Mouse (Mus musculus) ES-E14 (cell line): ENCODE results near the gene Pcbp3. TPM values are rescaled to one million over a fixed set of nuclear protein-coding genes. Genes with fewer than 3 reads are reported as not detected.
A peak's percentile ranks its signal among the peaks of the same experiment; 100 is the strongest.

ENCODE experiments used
- DNase-seq: peaks from one replicate; pipeline ENCODE4 v3.0.0-alpha.2; 2013; ENCODE audit warnings: low read depth, low spot score
- H3K27ac ChIP-seq: 2 replicates; pipeline ENCODE4 v1.5.1; 2012; ENCODE audit warnings: low read depth, mild to moderate bottlenecking, low read length, moderate library complexity, mixed read lengths; ENCODE audit not compliant: poor library complexity, insufficient read depth, severe bottlenecking
- H3K36me3 ChIP-seq: 2 replicates; pipeline ENCODE4 v1.6.1; 2012; ENCODE audit warnings: mild to moderate bottlenecking, low read length, moderate library complexity, mixed read lengths; ENCODE audit not compliant: control insufficient read depth, poor library complexity, insufficient read depth, severe bottlenecking
- H3K4me1 ChIP-seq, 2 experiments: fragments of 150-350 bp in 1 of 2; sonication (generic) in 1 of 2; 2 replicates each; pipeline ENCODE4 v1.6.1; 2012; ENCODE audit warnings: low read length in 2 of 2, mild to moderate bottlenecking in 1 of 2, mixed read lengths in 1 of 2; ENCODE audit not compliant: control insufficient read depth in 2 of 2, insufficient read depth in 2 of 2, poor library complexity in 1 of 2
- H3K4me3 ChIP-seq, 2 experiments: fragments of 150-350 bp in 1 of 2; sonication (generic) in 1 of 2; 2 replicates each; pipeline ENCODE4 v1.5.1; 2012; ENCODE audit warnings: low read length in 2 of 2, low read depth in 1 of 2, mild to moderate bottlenecking in 1 of 2, mixed read lengths in 1 of 2; ENCODE audit not compliant: insufficient read depth in 1 of 2, poor library complexity in 1 of 2, severe bottlenecking in 1 of 2
- H3K9ac ChIP-seq: 2 replicates; pipeline ENCODE4 v1.6.1; 2012; ENCODE audit warnings: low read depth, mild to moderate bottlenecking, low read length, mixed read lengths; ENCODE audit not compliant: poor library complexity, insufficient read depth, severe bottlenecking
- H3K9me3 ChIP-seq: fragments of 150-350 bp; sonication (generic); 2 replicates; pipeline ENCODE4 v1.6.1; 2012; ENCODE audit warnings: low read depth, mild to moderate bottlenecking, low read length; ENCODE audit not compliant: control insufficient read depth, insufficient read depth
- CHD2 ChIP-seq: IDR thresholded peaks from 2 replicates; pipeline ENCODE4 v1.6.1; 2014; ENCODE audit warnings: mild to moderate bottlenecking, low read depth, low read length, inconsistent platforms
- HCFC1 ChIP-seq: IDR thresholded peaks from 2 replicates; pipeline ENCODE4 v1.6.1; 2012; ENCODE audit warnings: low read length, inconsistent platforms, borderline replicate concordance; ENCODE audit not compliant: insufficient read depth
- MAFK ChIP-seq: IDR thresholded peaks from 2 replicates; pipeline ENCODE4 v1.6.1; 2014; ENCODE audit warnings: mild to moderate bottlenecking, low read depth, low read length, inconsistent platforms; ENCODE audit not compliant: insufficient read depth
- ZC3H11A ChIP-seq: IDR thresholded peaks from 2 replicates; pipeline ENCODE4 v1.6.1; 2012; ENCODE audit warnings: low read depth, mild to moderate bottlenecking, inconsistent platforms, low read length, borderline replicate concordance
- ZNF384 ChIP-seq: IDR thresholded peaks from 2 replicates; pipeline ENCODE4 v1.6.1; 2012; ENCODE audit warnings: low read depth, low read length, inconsistent platforms
- in situ Hi-C, 2 experiments: fragments of 600-800 bp; cut with MboI; formaldehyde crosslinking; loops; one replicate each; pipeline ENCODE4 v1.15.1; 2025; ENCODE audit warnings: low sequenced_read_pairs in 2 of 2, inconsistent platforms in 1 of 2; ENCODE audit not compliant: unreplicated experiment in 2 of 2
- total RNA-seq: library from RNA; depleted of rRNA; stranded (reverse); fragments of 300-350 nt; gene quantifications from 2 replicates; pipeline ENCODE4 v1.2.3, GENCODE M21; 2012

Gene Pcbp3
- total RNA-seq, 1 experiment: 7.9 TPM

DNA sequence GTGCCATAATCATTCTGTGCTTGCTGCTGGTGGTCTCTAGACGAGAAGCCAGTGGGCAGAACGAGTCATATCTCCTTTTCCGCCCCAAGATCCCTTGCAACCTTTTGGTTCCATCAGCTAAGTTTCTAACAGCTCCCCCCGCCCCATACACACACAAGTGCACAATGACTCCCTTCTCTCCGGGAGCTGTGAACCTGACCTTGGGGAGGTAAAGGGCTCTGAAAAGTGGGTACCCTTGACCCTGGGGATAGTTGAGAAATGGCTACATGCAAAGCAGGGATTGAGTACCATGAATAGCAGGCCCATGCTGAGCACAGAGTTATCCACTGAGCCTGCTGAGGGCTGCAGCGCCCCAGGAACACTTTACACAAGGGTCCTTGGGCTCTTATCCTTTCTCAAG lies 229.3 kb downstream of the Pcbp3 start:
- no peak for DNase-seq
- no peaks in the 10 kb centered on the region for H3K36me3 ChIP-seq
- peaks cover 0 to 13% of the 10 kb centered on the region in 2 experiments; a peak in 2 of 4 replicates for H3K4me1 ChIP-seq
- no peaks in the 10 kb centered on the region for H3K9me3 ChIP-seq
- H3K9ac ChIP-seq: no peak overlapping the region
- TF ChIP-seq ZNF384 (no peak), ZC3H11A (no peak), CHD2 (no peak), MAFK (no peak), HCFC1 (no peak)
- in situ Hi-C loops: loop anchor here (5.0 to 10.0 kb wide), 2 partner anchors 178 to 180 kb away; no protein-coding TSS in a partner anchor
- no peak overlapping the region for H3K27ac ChIP-seq
- H3K4me3 ChIP-seq: no peak overlapping the region

DNA sequence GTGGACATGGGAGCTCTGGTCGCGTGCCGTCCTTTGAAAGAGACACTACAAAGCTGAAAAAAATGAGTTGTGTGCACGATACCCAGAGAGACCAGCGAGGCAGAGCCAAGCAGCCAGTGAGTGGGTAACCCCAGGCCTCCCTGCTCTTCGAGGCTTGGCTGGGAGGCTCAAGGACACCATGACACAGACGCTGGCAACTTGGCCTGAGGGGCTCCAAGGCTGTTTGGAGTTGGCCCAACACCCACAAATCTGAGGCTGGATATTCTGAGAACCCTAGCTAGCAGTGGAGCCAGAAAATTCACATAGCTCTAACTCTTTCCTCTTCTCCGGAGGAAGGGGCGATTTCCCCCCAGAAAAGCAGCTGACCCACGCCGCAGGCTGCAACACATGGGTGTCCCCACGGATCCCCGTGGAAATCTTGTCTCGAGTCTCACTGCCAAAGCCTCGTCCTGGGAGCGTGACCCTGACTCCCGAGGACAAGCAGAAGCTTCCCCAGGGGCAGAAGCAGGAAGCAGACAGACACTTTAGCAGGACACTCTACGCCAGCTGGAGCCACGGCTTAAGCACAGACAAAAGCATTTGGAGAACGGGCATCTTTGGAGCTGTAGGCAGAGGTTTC lies 230.0 kb downstream of the Pcbp3 start:
- no peak for DNase-seq
- Histone ChIP-seq H3K9ac (no peak overlapping the region), H3K4me1 (peaks cover 0 to 13% of the 10 kb centered on the region in 2 experiments; a peak in 2 of 4 replicates), H3K36me3 (no peaks in the 10 kb centered on the region), H3K27ac (no peak overlapping the region), H3K4me3 (no peak overlapping the region), H3K9me3 (no peaks in the 10 kb centered on the region)
- no peak for TF ChIP-seq HCFC1
- no peak for TF ChIP-seq CHD2
- TF ChIP-seq ZC3H11A: no peak
- no peak for TF ChIP-seq MAFK
- no peak for TF ChIP-seq ZNF384
- in situ Hi-C loops: loop anchor here (5.0 to 10.0 kb wide), 2 partner anchors 177 to 179 kb away; no protein-coding TSS in a partner anchor

DNA sequence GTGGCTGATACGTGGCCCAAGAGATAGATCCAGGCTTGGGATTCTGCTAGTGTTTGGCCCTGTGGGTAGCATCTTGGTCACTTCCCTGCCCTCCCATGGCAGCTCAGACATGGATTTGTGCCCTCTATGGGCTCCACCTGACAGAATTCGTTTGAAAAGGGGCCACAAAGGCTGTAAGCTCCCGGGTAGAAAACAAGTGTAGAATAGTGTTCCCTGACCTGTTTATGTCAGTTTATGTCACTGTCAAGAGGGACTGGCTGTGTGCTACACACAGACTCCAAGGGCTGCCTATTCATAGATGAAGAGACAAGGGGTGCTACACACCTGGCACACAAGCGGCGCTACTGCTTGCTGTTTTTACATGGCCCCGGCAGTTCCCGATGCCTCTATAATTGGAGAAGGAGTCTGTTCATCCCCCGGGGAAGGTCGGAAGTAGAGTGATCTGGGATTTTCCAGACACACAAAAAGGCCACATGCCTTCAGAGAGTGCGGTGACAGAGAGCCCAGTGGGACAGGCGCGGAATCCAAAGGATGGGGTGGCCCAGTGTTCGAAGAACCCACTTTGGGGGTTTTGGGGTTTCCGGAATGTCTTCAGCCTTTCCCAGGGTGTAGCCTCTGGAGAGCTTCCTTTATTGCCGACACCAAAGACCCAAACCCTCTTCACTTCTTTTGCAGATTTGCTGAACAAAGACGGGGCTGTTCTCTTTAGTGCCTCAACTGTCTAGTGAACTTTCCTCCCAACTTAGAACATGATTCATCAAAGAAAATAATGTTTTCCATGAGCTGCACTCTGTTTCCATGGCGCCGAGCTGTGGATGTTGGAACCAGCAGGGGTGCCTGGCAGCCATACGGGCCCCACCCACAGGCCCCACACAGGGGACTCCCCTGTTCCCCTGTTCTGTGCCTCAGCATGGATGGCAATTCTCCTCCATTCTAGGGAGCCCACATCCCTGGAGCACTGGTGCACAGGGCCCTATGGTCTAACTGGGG lies 231.8 kb downstream of the Pcbp3 start:
- Histone ChIP-seq H3K4me1 (peaks cover 0 to 13% of the 10 kb centered on the region in 2 experiments; a peak in 2 of 4 replicates), H3K4me3 (no peak overlapping the region), H3K36me3 (no peaks in the 10 kb centered on the region), H3K9ac (no peak overlapping the region), H3K27ac (no peak overlapping the region), H3K9me3 (no peaks in the 10 kb centered on the region)
- in situ Hi-C loops: loop anchor here (5.0 to 10.0 kb wide), 2 partner anchors 175 to 178 kb away; no protein-coding TSS in a partner anchor
- DNase-seq: no peak
- TF ChIP-seq CHD2: no peak
- no peak for TF ChIP-seq HCFC1
- no peak for TF ChIP-seq MAFK
- TF ChIP-seq ZC3H11A: no peak
- TF ChIP-seq ZNF384: no peak

DNA sequence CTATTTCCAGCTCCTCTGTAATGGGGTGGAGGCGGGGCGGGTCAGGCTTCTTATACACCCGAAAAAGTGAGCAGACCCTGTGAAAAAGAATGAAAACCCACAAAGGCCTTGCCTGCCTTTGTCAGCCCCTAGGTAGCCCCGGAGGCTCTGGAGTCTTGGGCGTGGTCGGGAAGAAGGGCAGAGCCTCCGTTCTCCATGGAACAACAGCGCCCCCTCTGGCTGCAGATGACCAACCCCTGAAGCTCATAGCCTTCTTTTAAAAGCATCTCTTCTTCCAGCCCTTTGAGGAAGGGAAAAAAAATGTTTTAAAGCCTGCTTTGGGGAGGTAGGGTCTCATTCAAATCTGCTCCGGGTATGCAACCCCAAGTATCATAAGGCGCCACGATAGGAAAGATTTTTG lies 233.3 kb downstream of the Pcbp3 start:
- H3K36me3 ChIP-seq: no peaks in the 10 kb centered on the region
- TF ChIP-seq MAFK (no peak), ZC3H11A (peak; percentile 79; the same call in 1 of the 2 replicates), CHD2 (no peak), HCFC1 (no peak)
- no peak overlapping the region for H3K9ac ChIP-seq
- H3K4me3 ChIP-seq: peak overlapping the region in 1 of 2 experiments; percentile 33; a peak in 2 of 4 replicates
- H3K27ac ChIP-seq: no peak overlapping the region
- peaks cover 0 to 9% of the 10 kb centered on the region in 2 experiments; a peak in 1 of 4 replicates for H3K4me1 ChIP-seq
- in situ Hi-C loops: no loop called here
- DNase-seq: peak; percentile 81
- H3K9me3 ChIP-seq: no peaks in the 10 kb centered on the region
